Mouse (Mus musculus): ENCODE measurements around the gene Cntnap2.

The Cntnap2 gene

DNA sequence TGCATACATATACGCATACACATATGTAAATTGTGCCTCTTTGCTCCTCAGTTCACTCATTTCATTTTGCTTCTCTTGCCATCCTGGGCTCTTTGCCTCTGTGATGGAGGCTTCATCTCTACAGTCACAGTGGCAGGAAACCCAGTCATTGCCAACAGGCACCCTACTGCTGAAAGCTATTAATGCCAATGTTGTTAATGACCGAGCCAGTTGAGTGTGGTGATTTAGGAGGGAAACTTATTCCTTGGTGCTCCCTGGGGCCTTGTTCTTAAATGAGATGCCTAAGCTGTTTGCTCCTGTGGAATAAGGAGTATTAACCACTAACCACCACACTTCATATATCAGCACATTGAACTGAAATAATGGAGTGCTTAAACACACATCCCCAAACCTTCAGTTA is 1640.2 kb downstream of the Cntnap2 start:
- DNase-seq (ENCODE audit: low read depth, low spot score): no peak
- H3K27me3 ChIP-seq (ENCODE audit: control insufficient read depth, insufficient read depth, low read length, poor library complexity, severe bottlenecking): no peaks in the 10 kb centered on the region
- H3K36me3 ChIP-seq (ENCODE audit: control insufficient read depth, insufficient read depth, low read length, poor library complexity, severe bottlenecking): no peaks in the 10 kb centered on the region

- no peaks in the 10 kb centered on the region for H3K27me3 ChIP-seq (ENCODE audit: control insufficient read depth, insufficient read depth, low read length, poor library complexity, severe bottlenecking)
- H3K36me3 ChIP-seq (ENCODE audit: control insufficient read depth, insufficient read depth, low read length, poor library complexity, severe bottlenecking): no peaks in the 10 kb centered on the region
- no peak for DNase-seq (ENCODE audit: low read depth, low spot score)
Observed at GRCm38 (mm10) chr6:46704293-46705170, 1645.4 kb downstream of the Cntnap2 start.

DNA sequence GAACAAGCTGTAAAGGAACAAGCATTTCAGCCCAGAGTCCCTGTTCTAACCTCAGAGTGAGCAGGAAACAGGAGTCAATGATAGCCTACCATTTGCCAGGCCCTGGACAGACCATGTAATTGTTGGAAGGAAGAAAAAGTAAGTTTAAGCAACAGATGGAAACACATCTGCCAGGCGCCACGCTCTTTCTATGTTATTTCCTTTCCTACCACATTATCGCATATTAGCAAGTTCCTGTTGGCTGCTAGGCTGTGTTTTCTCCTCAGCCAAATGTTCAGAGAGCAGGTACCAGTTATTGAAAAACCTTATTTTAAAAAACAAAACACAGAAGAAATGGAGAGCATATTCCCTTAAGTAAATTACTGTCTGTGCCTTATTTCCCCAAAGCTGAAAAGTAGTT is 1646.8 kb downstream of the Cntnap2 start:
- no peak for DNase-seq (ENCODE audit: low read depth, low spot score)

GRCm38 (mm10) chr6:46716576-46716975 is 1657.4 kb downstream of the Cntnap2 start:
- no peaks in the 10 kb centered on the region for H3K36me3 ChIP-seq (ENCODE audit: control insufficient read depth, insufficient read depth, low read length, poor library complexity, severe bottlenecking)
- no peak for DNase-seq (ENCODE audit: low read depth, low spot score)
- no peaks in the 10 kb centered on the region for H3K27me3 ChIP-seq (ENCODE audit: control insufficient read depth, insufficient read depth, low read length, poor library complexity, severe bottlenecking)

More for the DNA sequence above, 1646.8 kb downstream of the Cntnap2 start:
- H3K36me3 ChIP-seq (ENCODE audit: control insufficient read depth, insufficient read depth, low read length, poor library complexity, severe bottlenecking): no peaks in the 10 kb centered on the region
- H3K27me3 ChIP-seq (ENCODE audit: control insufficient read depth, insufficient read depth, low read length, poor library complexity, severe bottlenecking): no peaks in the 10 kb centered on the region

GRCm38 (mm10) chr6:46733794-46734193 is 1674.6 kb downstream of the Cntnap2 start:
- no peaks in the 10 kb centered on the region for H3K27me3 ChIP-seq (ENCODE audit: control insufficient read depth, insufficient read depth, low read length, poor library complexity, severe bottlenecking)
- DNase-seq (ENCODE audit: low read depth, low spot score): no peak
- no peaks in the 10 kb centered on the region for H3K36me3 ChIP-seq (ENCODE audit: control insufficient read depth, insufficient read depth, low read length, poor library complexity, severe bottlenecking)

DNA sequence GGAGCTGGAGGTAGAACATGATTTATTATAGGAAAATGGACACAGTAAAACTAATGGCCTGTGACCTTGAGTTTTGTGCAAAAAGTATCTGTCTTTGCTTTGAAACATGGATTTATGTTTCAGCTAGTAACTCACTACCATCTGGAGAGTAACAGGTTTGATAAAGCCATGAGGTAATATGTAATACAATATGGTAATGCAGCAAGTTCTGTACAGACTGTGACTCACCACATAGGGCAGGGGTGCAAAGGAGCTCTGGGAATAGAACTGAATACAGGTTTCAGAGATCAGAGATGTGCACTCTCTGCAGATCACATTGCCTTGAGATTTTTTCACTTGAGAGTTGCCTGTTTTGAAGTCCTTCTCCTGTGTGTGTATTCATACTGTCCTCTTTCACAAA is 1689.3 kb downstream of the Cntnap2 start:
- no peaks in the 10 kb centered on the region for H3K36me3 ChIP-seq (ENCODE audit: control insufficient read depth, insufficient read depth, low read length, poor library complexity, severe bottlenecking)
- DNase-seq (ENCODE audit: low read depth, low spot score): no peak

DNA sequence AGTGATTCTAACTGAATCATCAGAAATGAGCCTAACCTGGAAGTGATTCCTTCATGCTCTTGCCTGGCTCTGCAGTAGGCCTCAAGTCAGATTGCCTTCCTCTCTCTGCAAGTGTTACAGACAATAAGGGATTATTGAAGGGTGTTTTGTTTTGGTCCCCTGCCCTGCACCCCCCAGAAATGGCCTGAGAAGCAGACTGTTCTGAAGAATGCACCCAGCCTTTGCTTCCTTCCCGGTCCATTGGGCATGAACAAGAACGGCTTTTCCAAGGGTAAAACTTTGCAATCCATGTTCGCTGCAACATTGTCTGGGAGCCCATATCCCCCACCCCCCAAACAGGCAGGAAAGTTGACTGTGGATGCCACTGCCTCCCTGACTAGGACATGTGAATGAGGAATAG is 1704.3 kb downstream of the Cntnap2 start:
- H3K27me3 ChIP-seq (ENCODE audit: control insufficient read depth, insufficient read depth, low read length, poor library complexity, severe bottlenecking): no peaks in the 10 kb centered on the region
- DNase-seq (ENCODE audit: low read depth, low spot score): no peak
- no peaks in the 10 kb centered on the region for H3K36me3 ChIP-seq (ENCODE audit: control insufficient read depth, insufficient read depth, low read length, poor library complexity, severe bottlenecking)

More for the DNA sequence above, 1689.3 kb downstream of the Cntnap2 start:
- no peaks in the 10 kb centered on the region for H3K27me3 ChIP-seq (ENCODE audit: control insufficient read depth, insufficient read depth, low read length, poor library complexity, severe bottlenecking)

- Histone ChIP-seq H3K36me3 (ENCODE audit: control insufficient read depth, insufficient read depth, low read length, poor library complexity, severe bottlenecking) (no peaks in the 10 kb centered on the region), H3K27me3 (ENCODE audit: control insufficient read depth, insufficient read depth, low read length, poor library complexity, severe bottlenecking) (no peaks in the 10 kb centered on the region)
- no peak for DNase-seq (ENCODE audit: low read depth, low spot score)
Observed at GRCm38 (mm10) chr6:46774529-46774928, 1715.4 kb downstream of the Cntnap2 start.

GRCm38 (mm10) chr6:46802264-46803110 is 1743.3 kb downstream of the Cntnap2 start:
- Histone ChIP-seq H3K27me3 (ENCODE audit: control insufficient read depth, insufficient read depth, low read length, poor library complexity, severe bottlenecking) (no peaks in the 10 kb centered on the region), H3K36me3 (ENCODE audit: control insufficient read depth, insufficient read depth, low read length, poor library complexity, severe bottlenecking) (no peaks in the 10 kb centered on the region)
- DNase-seq (ENCODE audit: low read depth, low spot score): no peak

DNA sequence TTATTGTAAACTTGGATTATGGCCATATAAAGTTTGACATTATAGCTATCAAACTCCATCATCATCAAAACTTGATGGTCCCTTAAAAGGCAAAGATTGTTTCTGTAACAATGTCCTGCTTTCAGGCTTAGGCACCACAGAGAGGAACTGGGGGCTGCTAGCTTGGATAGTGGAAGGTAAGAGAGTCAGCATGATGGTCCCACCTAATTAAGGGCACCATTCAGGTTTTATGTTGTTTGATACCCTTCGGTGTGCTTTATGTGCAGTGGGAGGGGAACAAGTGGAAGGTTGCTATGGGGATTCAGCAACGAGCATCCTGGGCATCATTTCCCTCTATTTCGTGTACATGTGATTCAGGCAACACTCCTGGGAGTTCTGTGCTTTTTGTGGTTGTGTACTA is 1797.5 kb downstream of the Cntnap2 start:
- Histone ChIP-seq H3K36me3 (ENCODE audit: control insufficient read depth, insufficient read depth, low read length, poor library complexity, severe bottlenecking) (no peaks in the 10 kb centered on the region), H3K27me3 (ENCODE audit: control insufficient read depth, insufficient read depth, low read length, poor library complexity, severe bottlenecking) (no peaks in the 10 kb centered on the region)
- no peak for DNase-seq (ENCODE audit: low read depth, low spot score)

GRCm38 (mm10) chr6:46861076-46861475 is 1801.9 kb downstream of the Cntnap2 start:
- Histone ChIP-seq H3K36me3 (ENCODE audit: control insufficient read depth, insufficient read depth, low read length, poor library complexity, severe bottlenecking) (no peaks in the 10 kb centered on the region), H3K27me3 (ENCODE audit: control insufficient read depth, insufficient read depth, low read length, poor library complexity, severe bottlenecking) (no peaks in the 10 kb centered on the region)
- no peak for DNase-seq (ENCODE audit: low read depth, low spot score)

- H3K36me3 ChIP-seq (ENCODE audit: control insufficient read depth, insufficient read depth, low read length, poor library complexity, severe bottlenecking): no peaks in the 10 kb centered on the region
- no peaks in the 10 kb centered on the region for H3K27me3 ChIP-seq (ENCODE audit: control insufficient read depth, insufficient read depth, low read length, poor library complexity, severe bottlenecking)
- DNase-seq (ENCODE audit: low read depth, low spot score): no peak
Observed at GRCm38 (mm10) chr6:46866317-46866716, 1807.2 kb downstream of the Cntnap2 start.

- DNase-seq (ENCODE audit: low read depth, low spot score): no peak
- H3K27me3 ChIP-seq (ENCODE audit: control insufficient read depth, insufficient read depth, low read length, poor library complexity, severe bottlenecking): no peaks in the 10 kb centered on the region
- no peaks in the 10 kb centered on the region for H3K36me3 ChIP-seq (ENCODE audit: control insufficient read depth, insufficient read depth, low read length, poor library complexity, severe bottlenecking)
Observed at GRCm38 (mm10) chr6:46886230-46886629, 1827.1 kb downstream of the Cntnap2 start.

DNA sequence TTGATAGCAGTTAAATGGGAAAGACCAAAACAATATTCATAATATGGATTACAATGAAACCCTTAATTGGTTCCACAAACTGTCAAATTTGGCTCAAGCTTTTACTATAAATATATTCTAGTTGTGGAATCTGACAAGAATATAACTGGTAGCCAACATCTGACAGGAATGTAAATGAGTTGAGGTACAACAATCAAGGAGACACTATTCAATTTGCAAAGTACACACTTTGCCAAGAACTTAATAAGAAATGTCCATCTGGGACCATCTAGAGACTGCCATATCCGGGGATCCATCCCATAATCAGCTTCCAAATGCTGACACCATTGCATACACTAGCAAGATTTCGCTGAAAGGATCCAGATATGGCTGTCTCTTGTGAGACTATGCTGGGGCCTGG is 1850.0 kb downstream of the Cntnap2 start:
- Histone ChIP-seq H3K27me3 (ENCODE audit: control insufficient read depth, insufficient read depth, low read length, poor library complexity, severe bottlenecking) (no peaks in the 10 kb centered on the region), H3K36me3 (ENCODE audit: control insufficient read depth, insufficient read depth, low read length, poor library complexity, severe bottlenecking) (no peaks in the 10 kb centered on the region)
- DNase-seq (ENCODE audit: low read depth, low spot score): no peak

DNA sequence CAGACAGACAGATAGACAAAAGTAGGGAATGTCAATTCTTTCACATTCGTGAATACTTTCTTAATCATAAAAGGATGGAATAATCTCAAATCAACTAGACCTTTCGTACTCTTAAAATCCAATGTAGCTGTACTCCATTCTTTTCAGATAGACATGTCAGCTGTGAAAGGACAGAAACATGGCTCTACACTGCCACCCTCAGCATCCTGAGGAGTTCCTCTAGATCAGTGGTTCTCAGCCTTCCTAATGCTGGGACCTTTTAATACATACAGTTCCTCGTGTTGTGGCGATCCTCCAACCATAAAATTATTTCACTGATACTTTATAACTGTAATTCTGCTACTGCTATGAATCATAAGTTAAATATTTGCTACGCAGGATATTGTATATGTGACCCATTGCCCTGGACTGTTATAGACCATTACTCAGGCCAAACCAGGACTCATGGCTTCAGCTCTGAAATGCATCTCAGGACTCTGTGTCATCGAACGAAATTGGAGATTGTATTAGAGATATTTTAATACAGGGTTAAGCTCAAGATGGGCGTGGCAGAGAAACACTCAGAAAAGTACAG is 1859.6 kb downstream of the Cntnap2 start:
- Histone ChIP-seq H3K36me3 (ENCODE audit: control insufficient read depth, insufficient read depth, low read length, poor library complexity, severe bottlenecking) (no peaks in the 10 kb centered on the region), H3K27me3 (ENCODE audit: control insufficient read depth, insufficient read depth, low read length, poor library complexity, severe bottlenecking) (no peaks in the 10 kb centered on the region)
- no peak for DNase-seq (ENCODE audit: low read depth, low spot score)

Measured in splenic B cell, adult 2 months (primary cell).